Mouse (Mus musculus): Measurements from ENCODE around the gene Adra1b. TPM values are rescaled to one million over a fixed set of nuclear protein-coding genes. Genes with fewer than 3 reads are reported as not detected.

Gene Adra1b
- total and polyA plus RNA-seq, 2 experiments from 2014 or later: 21.1 to 39.7 TPM

DNA sequence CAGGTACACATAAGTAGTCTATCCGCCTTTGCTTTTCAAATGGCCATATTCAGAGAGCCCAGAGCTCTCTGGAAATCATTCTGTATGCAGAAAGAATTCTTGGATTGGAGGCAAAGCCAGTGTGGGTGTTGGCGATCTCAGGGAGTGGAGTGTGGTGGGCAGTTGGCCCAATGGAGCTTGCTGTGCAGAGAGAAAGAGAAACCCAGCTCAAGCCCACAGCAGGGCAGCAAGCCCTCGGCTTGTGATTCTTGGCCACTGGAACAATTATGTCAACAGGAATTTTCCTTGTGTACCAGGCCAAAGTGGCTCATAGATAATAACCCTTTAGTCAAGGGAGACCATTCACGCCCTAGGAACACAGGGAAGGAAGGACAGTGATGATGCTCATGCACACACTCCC, 53.0 kb downstream of the Adra1b start:
- no peaks in the 10 kb centered on the region; the same call in 1 of the 2 replicates for H3K27me3 ChIP-seq (ENCODE audit: insufficient read depth, low read length)

DNA sequence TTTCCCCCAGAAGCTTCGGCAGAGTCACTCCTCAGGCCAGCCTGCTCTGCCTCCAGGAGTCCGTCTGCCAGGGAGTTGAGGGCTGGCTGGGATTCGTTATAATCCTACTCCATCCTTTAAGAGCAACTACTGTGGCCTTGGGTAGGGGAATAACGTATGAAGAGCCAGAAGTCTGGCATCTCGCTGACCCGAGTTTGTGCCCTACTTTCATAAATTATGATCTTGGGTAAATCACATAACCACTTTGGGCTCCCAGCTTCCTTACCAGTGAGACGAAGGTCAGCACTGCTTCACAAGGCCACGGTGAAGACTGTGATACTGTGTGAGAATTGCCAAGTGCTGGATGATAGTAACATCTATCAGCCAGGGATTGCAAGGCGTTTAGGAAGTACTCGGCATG, 59.4 kb downstream of the Adra1b start:
- Histone ChIP-seq H3K9ac (replicated peaks; ENCODE audit: low read length) (no peak overlapping the region), H3K9me3 (ENCODE audit: low read length) (no peaks in the 10 kb centered on the region), H3K27ac (no peak overlapping the region), H3K4me2 (ENCODE audit: low read depth, low read length) (no peak overlapping the region), H3K4me3 (ENCODE audit: low read length) (no peak overlapping the region), H3K36me3 (ENCODE audit: insufficient read depth, low read length) (no peaks in the 10 kb centered on the region), H3K4me1 (ENCODE audit: insufficient read depth, low read length) (no peaks in the 10 kb centered on the region), H3K27me3 (ENCODE audit: insufficient read depth, low read length) (no peaks in the 10 kb centered on the region; the same call in 1 of the 2 replicates)
- no peak for DNase-seq (ENCODE audit: low spot score)
- 71% methylated on average over 10 of the region's 10 CpGs for WGBS
- ATAC-seq: no peak
- no peak for TF ChIP-seq CTCF (IDR thresholded peaks at IDR 0.05; ENCODE audit: low read depth)

More for the DNA sequence above, 53.0 kb downstream of the Adra1b start:
- Histone ChIP-seq H3K9ac (replicated peaks; ENCODE audit: low read length) (no peak overlapping the region), H3K36me3 (ENCODE audit: insufficient read depth, low read length) (no peaks in the 10 kb centered on the region), H3K4me2 (ENCODE audit: low read depth, low read length) (no peak overlapping the region), H3K27ac (no peak overlapping the region), H3K4me1 (ENCODE audit: insufficient read depth, low read length) (no peaks in the 10 kb centered on the region), H3K4me3 (ENCODE audit: low read length) (no peak overlapping the region), H3K9me3 (ENCODE audit: low read length) (no peaks in the 10 kb centered on the region)
- no peak for TF ChIP-seq CTCF (IDR thresholded peaks at IDR 0.05; ENCODE audit: low read depth)
- WGBS: 59% methylated on average over 4 of the region's 4 CpGs
- ATAC-seq (no peak), DNase-seq (ENCODE audit: low spot score) (no peak)

DNA sequence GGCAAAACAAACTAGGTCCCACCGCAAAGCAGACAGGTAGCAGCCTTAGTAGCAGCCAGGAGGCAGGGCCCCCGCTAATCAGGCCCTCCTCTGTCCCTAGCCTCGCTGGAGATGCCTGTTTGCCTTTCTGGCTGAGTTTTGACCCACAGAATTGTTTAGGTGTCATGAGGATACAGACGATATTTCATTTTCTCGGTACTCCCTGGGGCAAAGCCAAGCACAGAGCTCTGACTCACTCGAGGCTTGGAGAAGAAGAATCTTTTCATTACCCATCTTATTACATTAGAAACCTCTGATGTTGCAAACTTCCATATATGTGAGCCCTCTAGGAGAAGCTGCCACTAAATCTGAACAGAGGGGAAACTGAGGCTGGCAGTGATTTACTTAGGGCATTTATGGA, 60.5 kb downstream of the Adra1b start:
- H3K4me1 ChIP-seq (ENCODE audit: insufficient read depth, low read length): 0 out of 2 replicates have a peak, but pooled peaks cover 2% of the 10 kb centered on the region
- H3K4me2 ChIP-seq (ENCODE audit: low read depth, low read length): no peak overlapping the region
- DNase-seq (ENCODE audit: low spot score) (no peak), ATAC-seq (no peak)
- H3K9ac ChIP-seq (replicated peaks; ENCODE audit: low read length): no peak overlapping the region
- no peak overlapping the region for H3K27ac ChIP-seq
- TF ChIP-seq CTCF (IDR thresholded peaks at IDR 0.05; ENCODE audit: low read depth): no peak
- no peaks in the 10 kb centered on the region for H3K36me3 ChIP-seq (ENCODE audit: insufficient read depth, low read length)
- H3K9me3 ChIP-seq (ENCODE audit: low read length): no peaks in the 10 kb centered on the region
- no peak overlapping the region for H3K4me3 ChIP-seq (ENCODE audit: low read length)
- 59% methylated on average over 6 of the region's 6 CpGs for WGBS
- no peaks in the 10 kb centered on the region; the same call in 1 of the 2 replicates for H3K27me3 ChIP-seq (ENCODE audit: insufficient read depth, low read length)

DNA sequence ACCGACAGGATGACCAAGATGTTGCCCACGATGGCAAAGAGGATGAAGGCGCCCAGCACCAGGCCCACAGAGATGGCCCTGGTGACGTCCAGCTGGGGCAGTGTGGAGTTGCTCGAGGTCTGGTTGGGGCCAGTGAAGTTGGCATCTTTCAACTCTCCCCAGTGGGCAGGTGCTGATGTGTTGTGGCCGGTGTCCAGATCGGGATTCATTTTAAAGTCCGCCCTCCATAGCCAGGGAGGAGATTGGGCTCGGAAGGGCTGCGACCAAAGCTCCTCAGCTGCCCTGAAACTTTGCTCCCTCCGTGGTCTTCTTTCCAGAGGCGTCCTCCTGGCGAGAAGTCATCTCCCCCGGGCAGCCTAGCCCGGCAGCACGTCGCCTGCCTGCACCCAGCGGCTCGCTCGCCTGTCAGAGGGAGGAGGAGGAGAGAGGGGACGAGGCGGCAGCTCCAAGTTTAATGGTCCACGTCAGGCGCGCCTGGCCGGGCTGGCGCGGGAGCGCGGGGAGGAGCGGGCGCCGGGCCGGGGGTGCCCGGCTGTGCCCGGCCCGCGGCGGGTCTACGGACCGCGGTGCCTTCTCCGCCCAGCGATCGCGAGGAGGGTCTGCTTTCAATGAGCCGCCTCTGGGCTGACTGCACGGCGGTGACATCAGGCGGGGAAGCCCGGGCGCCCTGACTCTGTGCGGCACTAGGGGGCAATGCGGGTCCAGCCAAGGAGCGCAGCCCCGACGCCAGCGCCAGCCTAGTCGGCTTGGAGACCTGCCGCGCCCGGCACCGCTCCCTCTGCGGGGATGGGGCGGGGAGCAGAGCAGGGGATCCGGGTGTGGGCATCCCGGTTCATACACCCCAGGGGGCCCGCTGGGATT, 64.9 kb downstream of the Adra1b start:
- Histone ChIP-seq H3K4me2 (ENCODE audit: low read depth, low read length) (peak overlapping the region; percentile 87), H3K27ac (peak overlapping the region; percentile 66), H3K9ac (replicated peaks; ENCODE audit: low read length) (peak overlapping the region; percentile 68), H3K27me3 (ENCODE audit: insufficient read depth, low read length) (no peaks in the 10 kb centered on the region), H3K9me3 (ENCODE audit: low read length) (no peaks in the 10 kb centered on the region), H3K4me1 (ENCODE audit: insufficient read depth, low read length) (peaks cover 8% of the 10 kb centered on the region; the same call in 1 of the 2 replicates), H3K4me3 (ENCODE audit: low read length) (peak overlapping the region; percentile 65), H3K36me3 (ENCODE audit: insufficient read depth, low read length) (no peaks in the 10 kb centered on the region)
- TF ChIP-seq CTCF (IDR thresholded peaks at IDR 0.05; ENCODE audit: low read depth): peak; percentile 79
- ATAC-seq (peak; percentile 98), DNase-seq (ENCODE audit: low spot score) (peak; percentile 93)
- WGBS: 6% methylated on average over 67 of the region's 68 CpGs

DNA sequence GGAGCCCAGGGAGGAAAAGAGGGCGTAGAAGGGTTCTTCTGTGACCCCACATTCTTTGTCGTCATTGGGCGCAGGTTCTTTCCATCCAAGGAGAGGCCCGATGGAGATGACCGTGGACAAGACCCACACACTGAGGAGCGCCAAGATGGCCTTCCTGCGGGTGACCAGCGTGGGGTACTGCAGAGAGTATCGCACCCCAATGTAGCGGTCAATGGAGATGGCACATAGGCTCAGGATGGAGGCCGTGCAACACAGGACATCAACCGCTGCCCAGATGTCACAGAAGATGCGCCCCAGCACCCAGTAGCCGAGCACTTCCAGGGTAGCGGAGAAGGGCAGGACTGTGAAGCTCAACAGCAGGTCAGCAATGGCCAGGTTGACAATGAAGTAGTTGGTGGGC, 65.6 kb downstream of the Adra1b start:
- H3K9me3 ChIP-seq (ENCODE audit: low read length): no peaks in the 10 kb centered on the region
- H3K9ac ChIP-seq (replicated peaks; ENCODE audit: low read length): peak overlapping the region; percentile 68; the same call in 1 of the 2 replicates
- ATAC-seq (no peak), DNase-seq (ENCODE audit: low spot score) (no peak)
- TF ChIP-seq CTCF (IDR thresholded peaks at IDR 0.05; ENCODE audit: low read depth): no peak
- H3K4me3 ChIP-seq (ENCODE audit: low read length): peak overlapping the region; percentile 65; the same call in 1 of the 2 replicates
- no peaks in the 10 kb centered on the region for H3K27me3 ChIP-seq (ENCODE audit: insufficient read depth, low read length)
- H3K27ac ChIP-seq: no peak overlapping the region
- no peaks in the 10 kb centered on the region for H3K36me3 ChIP-seq (ENCODE audit: insufficient read depth, low read length)
- 95% methylated on average over 15 of the region's 15 CpGs for WGBS
- peaks cover 8% of the 10 kb centered on the region; the same call in 1 of the 2 replicates for H3K4me1 ChIP-seq (ENCODE audit: insufficient read depth, low read length)
- H3K4me2 ChIP-seq (ENCODE audit: low read depth, low read length): peak overlapping the region; percentile 87

DNA sequence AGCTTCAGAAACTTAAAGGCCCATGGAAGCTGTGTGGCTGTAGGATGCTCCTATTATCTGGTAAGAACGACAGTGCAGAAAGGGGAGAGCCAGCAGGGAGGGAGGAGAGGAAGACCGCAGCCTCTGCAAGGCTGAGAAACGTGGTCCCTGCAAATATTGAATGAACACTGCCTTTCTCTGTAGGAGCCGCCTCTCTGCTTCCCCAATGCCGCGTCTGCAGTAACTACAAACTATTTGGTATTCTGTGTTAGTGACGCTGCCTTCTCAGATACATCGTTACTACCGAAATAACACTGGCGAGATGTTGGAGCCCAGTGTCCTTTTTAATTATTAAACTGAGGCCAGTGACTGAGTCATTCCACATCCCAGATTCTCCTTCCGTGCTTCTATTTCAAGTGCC, 66.5 kb downstream of the Adra1b start:
- Histone ChIP-seq H3K4me1 (ENCODE audit: insufficient read depth, low read length) (peaks cover 8% of the 10 kb centered on the region; the same call in 1 of the 2 replicates), H3K36me3 (ENCODE audit: insufficient read depth, low read length) (no peaks in the 10 kb centered on the region), H3K4me2 (ENCODE audit: low read depth, low read length) (peak overlapping the region; percentile 87), H3K9me3 (ENCODE audit: low read length) (no peaks in the 10 kb centered on the region), H3K9ac (replicated peaks; ENCODE audit: low read length) (no peak overlapping the region; the same call in 1 of the 2 replicates), H3K27me3 (ENCODE audit: insufficient read depth, low read length) (no peaks in the 10 kb centered on the region), H3K4me3 (ENCODE audit: low read length) (peak overlapping the region; percentile 29), H3K27ac (peak overlapping the region; percentile 48; the same call in 1 of the 2 replicates)
- WGBS: 43% methylated on average over 11 of the region's 11 CpGs
- no peak for TF ChIP-seq CTCF (IDR thresholded peaks at IDR 0.05; ENCODE audit: low read depth)
- DNase-seq (ENCODE audit: low spot score) (peak; percentile 19), ATAC-seq (no peak)

Measured in hindbrain, postnatal 0 days (tissue).